Mouse (Mus musculus) megakaryocyte, embryonic 14.5 days (primary cell): Measurements from ENCODE around the gene Krtap16-1. TPM values are rescaled to one million over a fixed set of nuclear protein-coding genes. Genes with fewer than 3 reads are reported as not detected.

Experiments
- H3K27me3 ChIP-seq: replicated peaks from 2 replicates; pipeline ENCODE3; 2012; ENCODE audit warnings: inconsistent platforms
- H3K36me3 ChIP-seq: replicated peaks from 2 replicates; pipeline ENCODE3; 2012; ENCODE audit warnings: low read length, inconsistent platforms, mixed read lengths
- H3K4me1 ChIP-seq: 2 replicates; pipeline ENCODE4 v1.6.1; 2012; ENCODE audit warnings: inconsistent platforms
- H3K4me3 ChIP-seq: replicated peaks from 2 replicates; pipeline ENCODE3; 2012; ENCODE audit warnings: moderate library complexity, mild to moderate bottlenecking, inconsistent platforms
- H3K9me3 ChIP-seq: 2 replicates; pipeline ENCODE4 v1.6.1; 2012; ENCODE audit warnings: inconsistent platforms
- FLI1 ChIP-seq: IDR thresholded peaks from 2 replicates; pipeline ENCODE4 v1.6.1; 2012; ENCODE audit warnings: low read length, inconsistent platforms, mixed read lengths
- GATA1 ChIP-seq: IDR thresholded peaks from 3 replicates; pipeline ENCODE4 v1.6.1; 2012; ENCODE audit warnings: mixed read lengths, low read length, inconsistent platforms, borderline replicate concordance
- polyA plus RNA-seq: library from polyadenylated mRNA; stranded (reverse); fragments of >175 nt; gene quantifications from 2 replicates; pipeline ENCODE4 v1.2.3, GENCODE M21; 2012; ENCODE audit warnings: low replicate concordance; ENCODE audit not compliant: insufficient read depth

Krtap16-1 gene
- polyA plus RNA-seq, 1 experiment: not detected

DNA sequence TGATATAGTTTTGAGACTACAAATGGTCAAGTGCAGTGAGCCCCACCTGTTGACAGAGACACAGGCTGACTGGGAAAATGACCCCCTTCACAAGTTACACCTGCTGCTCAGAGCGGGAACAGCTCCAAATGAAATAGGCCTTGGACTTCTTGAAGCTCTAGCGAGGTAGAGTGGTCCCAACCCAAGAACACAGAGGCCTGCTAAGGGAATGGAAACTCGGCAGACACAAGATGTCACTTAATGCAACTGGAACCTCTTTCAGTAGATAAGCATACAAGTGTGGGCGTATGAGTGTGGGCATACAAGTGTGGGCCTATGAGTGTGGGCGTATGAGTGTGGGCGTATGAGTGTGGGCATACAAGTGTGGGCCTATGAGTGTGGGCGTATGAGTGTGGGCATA lies 12.7 kb upstream of the Krtap16-1 start:
- Histone ChIP-seq H3K27me3 (peaks cover 2% of the 10 kb centered on the region), H3K9me3 (peaks cover 3% of the 10 kb centered on the region; the same call in 1 of the 2 replicates), H3K4me3 (no peak overlapping the region), H3K4me1 (no peaks in the 10 kb centered on the region), H3K36me3 (no peaks in the 10 kb centered on the region)
- no peak for TF ChIP-seq GATA1
- TF ChIP-seq FLI1: no peak

DNA sequence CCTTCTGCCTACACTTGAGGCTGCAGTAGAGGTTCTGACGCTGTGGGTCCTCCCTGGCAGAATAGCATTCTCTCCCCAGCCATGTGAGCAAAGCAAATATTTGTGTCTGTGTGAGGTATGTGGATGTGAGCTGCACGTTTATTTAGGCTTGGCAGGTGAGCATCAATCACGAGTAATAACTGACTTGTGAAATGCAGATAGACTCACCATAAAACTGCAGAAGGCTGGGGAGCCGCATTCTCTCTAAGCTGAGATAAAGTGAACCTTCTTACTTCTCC lies 7.9 kb upstream of the Krtap16-1 start:
- no peak for TF ChIP-seq GATA1
- no peak for TF ChIP-seq FLI1

DNA sequence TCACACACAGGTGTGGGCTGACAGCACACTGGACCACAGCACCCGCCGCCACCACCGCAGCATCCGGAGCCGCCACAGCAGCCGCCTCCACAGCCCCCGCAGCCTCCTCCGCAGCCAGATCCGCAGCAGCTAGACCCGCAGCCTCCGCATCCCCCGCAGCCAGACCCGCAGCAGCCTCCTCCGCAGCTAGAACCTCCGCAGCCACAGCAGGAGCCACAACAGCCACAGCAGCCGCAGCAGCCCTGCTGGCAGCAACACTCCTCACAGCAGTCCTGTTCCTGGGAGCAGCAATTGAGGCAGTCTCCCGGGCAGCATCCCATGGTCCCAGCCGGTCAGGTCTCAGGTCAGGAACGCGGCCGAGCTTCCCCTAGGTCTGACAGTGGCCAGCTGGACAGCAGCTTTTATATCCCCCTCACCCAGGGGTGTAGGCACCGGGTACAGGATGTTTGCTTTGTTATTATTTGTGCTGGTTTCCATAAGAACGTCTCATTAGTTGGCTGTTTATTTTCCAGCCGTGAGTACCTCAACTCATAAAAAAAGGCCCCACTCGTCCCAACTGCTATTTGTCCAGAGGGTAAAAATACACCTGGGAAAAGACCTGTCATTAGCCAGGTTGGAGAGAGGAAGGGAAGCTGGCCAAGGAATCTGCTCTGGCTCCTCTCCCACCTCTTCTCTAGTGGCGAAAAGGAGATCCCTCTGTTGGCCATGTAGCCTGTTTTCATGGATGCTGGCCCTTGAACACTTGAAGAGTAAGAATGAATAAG lies 7.4 kb upstream of the Krtap16-1 start, which contains the start of gene Krtap17-1:
Krtap17-1 (minus strand) TSS at position 375 of the 764 bp plus-strand sequence.
- TF ChIP-seq GATA1 (no peak), FLI1 (no peak)
- Histone ChIP-seq H3K9me3 (no peaks in the 10 kb centered on the region), H3K36me3 (no peaks in the 10 kb centered on the region), H3K27me3 (peaks cover 15% of the 10 kb centered on the region), H3K4me3 (no peak within 1 kb of the TSS), H3K4me1 (no peaks in the 10 kb centered on the region)

More for the DNA sequence above, 7.9 kb upstream of the Krtap16-1 start:
- H3K27me3 ChIP-seq: peaks cover 15% of the 10 kb centered on the region
- no peak overlapping the region for H3K4me3 ChIP-seq
- H3K4me1 ChIP-seq: no peaks in the 10 kb centered on the region
- H3K36me3 ChIP-seq: no peaks in the 10 kb centered on the region
- H3K9me3 ChIP-seq: no peaks in the 10 kb centered on the region

DNA sequence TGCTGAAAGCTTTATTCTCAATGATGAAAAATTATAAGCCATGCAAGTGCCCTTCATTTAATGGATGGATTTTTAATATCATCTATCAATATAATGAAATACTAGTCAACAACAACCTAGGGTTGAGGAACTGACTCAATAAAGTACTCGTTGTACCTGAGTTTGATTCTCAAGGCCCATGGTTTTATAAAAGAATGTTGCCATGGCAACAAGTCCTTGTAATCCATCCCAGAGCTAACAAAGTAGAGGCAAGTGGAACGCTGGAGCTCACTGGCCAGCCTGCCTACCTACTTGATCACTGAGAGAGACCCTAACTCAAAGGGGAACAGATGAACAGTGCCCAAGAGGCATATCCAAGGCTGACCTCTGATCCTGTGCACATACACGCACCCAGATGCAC lies 4.2 kb upstream of the Krtap16-1 start:
- TF ChIP-seq GATA1: no peak
- TF ChIP-seq FLI1: no peak
- no peaks in the 10 kb centered on the region for H3K36me3 ChIP-seq
- H3K9me3 ChIP-seq: no peaks in the 10 kb centered on the region
- H3K4me3 ChIP-seq: no peak overlapping the region
- H3K27me3 ChIP-seq: peaks cover 17% of the 10 kb centered on the region
- no peaks in the 10 kb centered on the region; the same call in 1 of the 2 replicates for H3K4me1 ChIP-seq

DNA sequence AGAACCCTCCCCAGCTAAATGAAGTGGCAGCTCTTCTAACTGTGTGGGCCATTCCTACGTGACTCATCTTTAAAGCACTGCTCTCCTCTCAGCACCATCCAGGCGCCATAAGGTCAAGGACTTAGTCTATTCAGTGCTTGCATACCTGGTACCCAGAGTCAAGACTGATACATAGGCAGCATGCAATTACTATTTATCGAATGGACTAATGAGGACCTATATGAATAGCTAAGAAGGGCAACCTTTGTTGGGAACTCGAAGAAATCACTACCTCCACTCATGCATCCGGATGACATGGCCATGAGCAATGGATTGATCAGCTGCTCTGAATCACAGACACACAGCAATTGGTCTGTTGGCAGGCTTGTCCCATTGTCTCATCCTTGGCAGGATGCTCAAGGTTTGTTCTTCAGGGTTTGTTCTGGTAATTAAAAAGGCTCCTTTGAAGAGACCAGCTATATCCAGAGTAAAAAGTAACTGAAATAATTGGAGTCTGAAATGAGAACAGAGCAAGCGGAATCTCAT lies 3.5 kb upstream of the Krtap16-1 start:
- Histone ChIP-seq H3K9me3 (no peaks in the 10 kb centered on the region), H3K4me1 (no peaks in the 10 kb centered on the region; the same call in 1 of the 2 replicates), H3K27me3 (peaks cover 17% of the 10 kb centered on the region), H3K4me3 (no peak overlapping the region), H3K36me3 (no peaks in the 10 kb centered on the region)
- no peak for TF ChIP-seq GATA1
- no peak for TF ChIP-seq FLI1

DNA sequence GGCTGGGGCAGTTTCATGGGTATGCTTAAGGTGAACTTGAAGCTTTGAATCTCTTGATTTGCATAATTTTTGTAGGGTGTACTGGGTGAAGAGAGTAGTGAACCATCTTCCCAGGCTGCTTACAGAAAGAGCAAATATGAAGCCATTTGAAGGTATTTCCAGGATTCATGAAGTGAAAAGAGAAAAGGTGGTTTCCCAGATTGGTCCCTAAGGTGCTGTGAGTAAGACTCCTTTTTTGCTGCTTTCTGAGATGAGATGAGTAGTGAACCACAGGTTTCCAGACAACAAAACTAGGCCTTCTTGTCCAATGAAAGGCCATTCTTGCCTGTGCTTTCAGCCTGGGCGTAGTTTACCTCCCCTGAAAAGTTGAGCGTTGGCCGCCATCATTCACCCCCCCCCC lies 2.1 kb upstream of the Krtap16-1 start:
- TF ChIP-seq FLI1 (no peak), GATA1 (no peak)
- Histone ChIP-seq H3K27me3 (peaks cover 10% of the 10 kb centered on the region), H3K36me3 (no peaks in the 10 kb centered on the region), H3K4me1 (no peaks in the 10 kb centered on the region; the same call in 1 of the 2 replicates), H3K4me3 (no peak overlapping the region), H3K9me3 (no peaks in the 10 kb centered on the region)

DNA sequence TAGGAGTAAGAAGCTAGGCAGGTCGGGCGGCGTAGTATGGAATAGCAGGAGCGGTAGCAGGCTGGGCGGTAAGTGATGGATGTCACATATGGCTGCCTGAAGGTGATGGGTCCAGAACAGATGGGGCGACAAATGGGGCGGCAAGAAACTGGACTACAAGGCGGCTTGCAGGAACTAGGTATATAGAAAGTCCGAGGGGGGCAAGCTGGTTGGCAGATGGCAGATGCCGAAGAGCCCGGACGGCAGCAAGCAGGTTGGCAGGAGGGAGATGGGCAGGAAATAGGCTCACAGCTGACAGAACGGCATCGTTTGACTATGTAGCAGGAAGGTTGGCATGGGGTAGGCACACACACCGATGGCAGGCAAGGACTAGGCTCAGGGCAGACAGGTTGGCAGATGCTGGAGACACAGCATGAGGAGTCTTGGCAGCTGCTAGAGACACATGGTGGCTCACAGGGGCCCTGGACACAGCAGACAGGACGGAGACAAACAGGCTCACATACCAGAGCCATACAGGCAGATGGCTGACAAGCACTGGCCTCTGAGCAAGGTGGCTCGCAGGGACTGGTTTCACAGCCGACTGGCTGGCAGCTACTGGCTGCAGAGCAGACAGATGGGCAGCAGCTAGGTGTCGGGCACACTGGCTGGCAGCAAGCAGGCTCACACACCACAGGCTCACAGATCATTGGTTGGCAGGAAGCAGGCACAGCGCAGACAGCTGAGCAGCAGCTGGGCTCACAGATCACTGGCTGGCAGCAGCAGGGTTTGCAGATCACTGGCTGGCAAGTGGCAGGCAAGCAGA lies 905 bp downstream of the Krtap16-1 start:
- peaks cover 1% of the 10 kb centered on the region for H3K27me3 ChIP-seq
- H3K4me3 ChIP-seq: peak overlapping the region; percentile 59
- H3K36me3 ChIP-seq: no peaks in the 10 kb centered on the region
- TF ChIP-seq GATA1 (no peak), FLI1 (no peak)
- H3K9me3 ChIP-seq: no peaks in the 10 kb centered on the region
- H3K4me1 ChIP-seq: no peaks in the 10 kb centered on the region; the same call in 1 of the 2 replicates

DNA sequence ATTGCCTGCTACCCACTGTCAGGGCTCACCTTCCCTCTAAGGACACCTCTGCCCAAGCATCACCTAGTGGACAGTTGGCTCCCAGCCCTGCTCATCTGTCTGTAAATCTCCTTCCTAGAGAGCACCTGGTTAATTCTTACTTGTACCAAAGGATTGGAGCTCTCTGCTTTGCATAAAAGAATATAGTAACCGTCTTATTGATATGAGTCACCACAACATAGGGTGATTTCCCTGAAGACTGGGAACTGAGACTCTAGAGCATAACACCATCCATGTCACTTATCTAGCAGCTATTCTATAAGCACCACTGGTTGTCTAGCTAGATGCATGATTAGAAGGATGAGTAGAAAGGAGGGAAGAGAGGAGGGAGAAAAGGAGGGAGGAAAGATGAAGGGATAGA lies 3.0 kb downstream of the Krtap16-1 start:
- Histone ChIP-seq H3K9me3 (peaks cover 3% of the 10 kb centered on the region; the same call in 1 of the 2 replicates), H3K4me1 (no peaks in the 10 kb centered on the region; the same call in 1 of the 2 replicates), H3K36me3 (no peaks in the 10 kb centered on the region), H3K4me3 (no peak overlapping the region), H3K27me3 (peaks cover 1% of the 10 kb centered on the region)
- TF ChIP-seq GATA1: no peak
- no peak for TF ChIP-seq FLI1

DNA sequence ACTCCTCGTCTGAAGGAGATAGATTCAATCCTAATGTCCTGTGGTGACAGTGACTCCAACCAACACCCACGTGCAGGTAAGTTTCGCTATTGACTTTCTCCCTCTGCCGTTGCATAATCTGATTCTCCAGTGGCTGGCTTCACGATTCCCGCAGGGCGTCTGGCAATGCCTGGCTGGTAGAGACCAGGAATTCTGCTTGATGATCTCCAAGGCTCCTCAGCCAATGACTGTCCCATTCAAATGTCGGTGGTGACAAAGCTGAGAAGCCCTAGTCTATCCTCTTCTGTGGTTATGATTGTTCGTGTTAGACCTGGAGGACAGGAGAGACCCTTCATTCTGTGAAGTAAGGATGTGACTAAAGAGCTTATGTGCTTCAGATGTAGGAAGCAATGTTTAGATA lies 3.7 kb downstream of the Krtap16-1 start:
- peaks cover 1% of the 10 kb centered on the region for H3K27me3 ChIP-seq
- H3K36me3 ChIP-seq: no peaks in the 10 kb centered on the region
- TF ChIP-seq FLI1: no peak
- no peak for TF ChIP-seq GATA1
- peaks cover 10% of the 10 kb centered on the region; the same call in 1 of the 2 replicates for H3K9me3 ChIP-seq
- no peak overlapping the region for H3K4me3 ChIP-seq
- H3K4me1 ChIP-seq: no peaks in the 10 kb centered on the region; the same call in 1 of the 2 replicates
